Mouse (Mus musculus) 3T3-L1 (cell line): ENCODE measurements around the gene Eif3c.

ENCODE experiments used
- DNase-seq: peaks from one replicate; pipeline ENCODE4 v3.0.0-alpha.2; 2015; ENCODE audit warnings: low read depth, low spot score

The Eif3c gene

DNA sequence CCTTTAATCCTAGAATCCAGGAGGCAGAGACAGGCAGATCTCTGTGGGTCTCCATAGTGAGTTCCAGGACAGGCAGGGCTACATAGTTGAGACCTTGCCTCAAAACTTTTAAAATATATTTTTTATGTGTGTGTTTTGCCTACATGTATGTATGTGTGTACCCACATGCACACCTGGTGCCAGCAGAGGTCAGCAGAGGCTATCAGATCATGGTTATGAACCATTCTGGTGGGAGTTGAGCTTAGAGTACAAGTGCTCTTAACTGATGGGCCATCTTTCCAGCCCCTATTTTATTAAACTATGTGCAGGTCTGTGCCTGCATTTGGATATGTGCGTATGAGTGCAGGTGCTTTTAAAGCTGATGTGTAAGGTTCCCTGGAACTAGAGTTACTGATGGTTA lies 11.4 kb downstream of the Eif3c start:
- no peak for DNase-seq

DNA sequence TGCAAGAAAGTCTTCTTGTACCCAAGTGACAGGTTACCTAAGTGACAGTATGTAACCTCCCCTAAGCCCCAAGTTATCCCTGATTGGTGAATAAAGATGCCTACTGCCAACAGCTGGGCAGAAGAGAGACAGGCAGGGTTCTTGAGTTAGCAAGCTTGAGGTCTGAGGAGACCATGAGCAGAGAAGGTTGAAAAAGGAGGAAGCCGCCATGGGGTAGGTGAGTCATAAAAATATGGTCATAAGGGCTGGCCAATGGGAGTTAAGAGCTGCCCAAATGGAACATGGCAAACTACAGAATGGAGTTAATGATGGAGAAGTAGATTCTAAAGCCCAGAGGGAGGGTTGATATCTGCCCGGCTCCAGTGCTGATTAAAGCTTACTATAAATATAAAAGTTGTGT lies 20.6 kb downstream of the Eif3c start:
- DNase-seq = no peak

DNA sequence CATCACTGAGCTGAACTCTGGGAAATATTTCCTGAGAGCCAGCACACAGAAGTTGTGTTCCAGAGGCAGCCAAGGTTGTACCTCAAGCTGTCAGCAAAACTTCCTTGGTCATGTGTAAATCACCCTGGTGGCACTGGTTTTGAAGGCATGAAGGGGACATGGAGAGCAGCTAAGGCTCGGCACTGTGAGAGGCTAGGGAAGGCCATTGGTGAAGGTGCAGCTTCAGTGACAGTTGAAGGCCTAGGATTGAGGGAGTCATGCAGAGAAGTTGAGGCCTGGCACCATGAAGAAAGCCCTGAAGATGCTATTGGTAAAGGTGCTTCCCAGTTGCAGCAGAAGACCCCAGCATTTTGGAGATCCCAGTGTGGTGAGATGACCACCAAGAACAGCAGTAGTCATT lies 24.6 kb downstream of the Eif3c start:
- DNase-seq = no peak

DNA sequence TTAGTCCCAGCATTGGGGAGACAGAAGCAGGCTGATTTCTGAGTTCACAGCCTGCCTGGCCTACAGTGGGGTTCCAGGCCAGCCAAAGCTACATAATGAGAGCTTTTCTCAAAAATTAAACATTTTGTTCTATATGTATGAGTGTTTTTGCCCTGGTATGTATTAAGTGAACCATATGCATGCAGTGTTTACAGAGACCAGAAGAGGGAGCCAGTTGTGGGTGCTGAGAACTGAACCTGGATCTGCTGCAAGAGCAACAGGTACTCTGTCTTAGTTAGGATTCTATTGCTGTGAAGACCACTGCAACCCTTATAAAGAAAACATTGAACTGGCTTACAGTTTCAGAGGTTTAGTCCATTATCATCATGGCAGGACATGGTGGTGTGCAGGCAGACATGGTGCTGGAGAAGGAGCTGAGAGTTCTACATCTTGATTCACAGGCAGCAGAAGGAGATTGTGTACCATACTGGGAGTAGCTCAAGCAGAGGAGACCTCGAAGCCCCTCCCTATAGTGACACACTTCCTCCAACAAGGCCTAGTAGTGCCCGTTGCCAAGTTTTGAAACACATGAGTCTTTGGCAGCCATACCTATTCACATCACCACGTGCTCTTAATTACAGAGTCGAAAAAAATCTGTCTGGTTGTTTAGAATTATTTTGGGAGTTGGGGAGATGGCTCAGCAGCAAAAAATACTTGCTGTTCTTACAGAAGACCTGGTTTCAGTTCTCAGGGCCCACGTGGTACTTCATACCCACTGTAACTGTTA lies 28.2 kb downstream of the Eif3c start:
- peak; percentile 55 for DNase-seq

DNA sequence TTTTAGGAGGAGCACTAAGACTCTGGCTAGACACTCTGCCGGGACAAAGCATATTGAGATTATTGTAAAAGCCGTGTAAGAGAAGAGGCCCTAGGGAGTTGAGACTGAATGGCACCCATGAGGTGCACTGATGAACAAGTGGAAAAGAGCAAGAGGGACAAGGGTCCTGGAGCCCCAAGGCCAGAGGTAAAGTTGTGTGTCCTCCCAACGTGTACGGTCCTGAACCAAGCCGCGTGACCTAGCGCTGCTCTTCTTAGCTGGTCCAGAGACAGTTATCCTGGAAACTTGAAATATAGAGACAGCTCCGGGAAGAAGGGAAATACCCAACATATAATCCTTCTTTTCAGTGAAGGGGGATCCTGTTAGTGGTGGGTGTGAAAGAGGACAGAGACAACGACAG lies 29.7 kb downstream of the Eif3c start:
- DNase-seq = no peak

DNA sequence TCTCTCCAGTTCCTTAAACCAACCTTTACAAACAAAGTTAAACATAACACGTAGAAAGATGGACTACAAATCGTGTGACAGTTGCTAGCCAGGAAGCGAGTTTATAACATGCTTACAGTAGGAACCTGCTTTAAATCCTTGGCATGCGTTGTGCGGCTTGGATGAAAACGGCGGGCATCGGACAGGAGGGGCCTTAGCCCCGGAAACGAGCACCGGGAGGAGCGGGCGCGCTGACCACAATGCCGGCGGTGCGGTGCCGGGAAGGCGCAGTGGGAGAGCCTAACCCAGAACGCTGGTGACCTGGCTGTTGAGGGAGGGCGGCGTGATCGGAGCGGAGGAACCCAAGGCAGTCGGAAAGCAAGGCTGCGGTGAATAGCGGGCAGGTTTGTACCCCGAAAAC lies 30.4 kb downstream of the Eif3c start:
- DNase-seq = no peak

DNA sequence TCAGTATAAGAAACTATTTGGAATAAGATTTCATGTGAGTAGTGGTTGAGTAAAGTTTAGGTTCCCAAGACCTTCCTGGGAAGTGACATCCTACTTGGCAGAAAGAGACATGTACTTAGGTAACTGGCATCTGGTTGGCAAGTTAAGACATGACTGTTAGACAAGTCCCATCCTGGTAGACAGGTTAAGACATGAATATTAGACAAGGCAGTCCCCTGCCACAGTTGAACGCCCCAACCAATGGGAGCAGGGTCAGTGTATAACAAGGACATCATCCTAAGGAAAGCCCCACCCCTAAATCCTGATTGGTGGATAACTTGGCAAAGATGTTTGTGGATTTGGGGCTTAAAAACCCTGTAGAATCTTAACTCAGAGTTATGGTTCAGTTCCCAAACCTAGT lies 32.8 kb downstream of the Eif3c start:
- no peak for DNase-seq

DNA sequence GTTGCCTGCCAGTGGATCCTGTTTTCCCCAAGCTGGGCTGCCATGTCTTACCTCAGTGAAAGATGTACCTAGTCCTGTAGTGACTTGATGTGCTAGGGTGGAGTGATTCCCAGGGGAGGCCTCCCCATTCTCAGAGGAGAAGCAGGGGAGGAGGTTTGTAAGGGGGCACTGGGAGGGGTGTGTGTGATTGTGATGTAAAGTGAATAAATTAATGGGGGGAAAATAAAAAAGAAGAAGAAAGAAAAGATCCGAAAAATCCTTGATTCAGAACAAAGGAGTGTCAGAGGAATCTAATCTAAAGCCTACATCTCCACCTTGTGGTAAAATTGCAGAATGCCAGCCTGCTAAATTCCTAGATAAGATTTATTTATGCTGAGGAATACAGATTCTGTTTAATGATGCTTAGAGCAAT lies 38.0 kb downstream of the Eif3c start:
- peak; percentile 74 for DNase-seq

DNA sequence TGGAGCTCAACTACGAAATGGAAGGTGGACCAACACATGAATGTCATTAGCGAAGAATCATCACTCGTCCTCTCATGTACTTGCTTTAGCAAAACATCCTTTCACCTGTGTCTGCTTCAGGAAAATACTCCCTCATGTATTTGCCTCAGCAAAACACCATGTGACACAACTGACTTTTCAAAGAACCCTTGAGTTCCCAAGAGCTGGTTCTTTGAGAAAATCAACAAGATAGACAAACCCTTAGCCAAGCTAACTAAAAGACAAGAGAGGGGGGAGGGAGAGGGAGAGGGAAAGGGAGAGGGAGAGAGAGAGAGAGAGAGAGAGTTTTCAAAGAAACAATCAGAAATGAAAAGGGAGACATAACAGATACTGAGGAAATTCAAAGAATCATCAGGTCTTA lies 42.9 kb downstream of the Eif3c start:
- no peak for DNase-seq

DNA sequence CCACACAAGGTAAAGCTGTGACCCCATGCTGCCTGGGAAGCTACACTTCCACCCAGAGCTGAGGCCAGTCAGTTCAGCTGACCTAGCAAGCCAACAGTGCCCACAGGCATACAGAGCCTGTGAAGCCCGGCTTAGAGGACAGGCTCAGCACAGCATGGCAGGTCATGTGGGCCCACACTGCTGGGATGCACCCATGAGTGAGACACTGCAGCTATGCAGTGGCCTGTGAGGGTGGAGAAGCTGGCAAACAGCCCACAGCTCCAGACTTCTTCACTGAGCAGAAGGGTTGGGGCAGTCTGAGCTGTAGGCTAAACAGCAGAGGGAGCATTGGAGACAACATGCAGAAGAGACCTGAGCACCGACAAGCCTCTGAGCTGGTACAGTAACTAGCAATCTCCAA lies 46.7 kb downstream of the Eif3c start:
- DNase-seq = peak; percentile 40

DNA sequence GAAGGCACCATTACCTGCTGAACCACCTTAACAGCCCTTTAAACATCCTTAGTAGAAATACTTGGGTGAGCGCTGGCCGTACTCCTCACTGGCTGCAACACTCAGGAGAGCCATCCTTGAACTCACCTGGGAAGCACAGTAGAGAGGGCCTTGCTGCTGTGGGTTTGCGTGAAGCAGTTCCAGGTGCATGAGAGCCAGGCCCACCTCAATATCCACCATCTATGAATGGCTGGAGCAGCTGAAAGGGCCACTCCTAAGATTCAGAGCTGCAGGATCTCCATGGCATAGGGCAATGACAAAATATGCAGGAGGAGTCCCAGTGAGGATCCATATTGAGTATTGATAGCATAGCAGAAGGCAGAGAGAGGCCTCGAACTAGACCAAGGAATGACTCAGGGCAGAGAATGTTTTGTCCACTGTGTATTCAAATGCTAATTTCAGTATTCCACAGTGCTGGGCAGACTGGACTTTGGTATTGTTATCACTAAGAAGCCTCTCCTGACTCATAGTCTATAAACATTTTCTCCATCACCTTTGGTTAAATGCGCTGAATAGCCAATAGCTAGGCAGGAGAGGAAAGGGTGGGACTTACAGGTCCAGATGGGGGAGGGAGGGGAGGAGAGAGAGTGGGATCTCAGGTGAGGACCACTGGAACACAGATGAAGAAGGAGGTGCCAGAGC lies 47.8 kb downstream of the Eif3c start:
- DNase-seq = no peak

DNA sequence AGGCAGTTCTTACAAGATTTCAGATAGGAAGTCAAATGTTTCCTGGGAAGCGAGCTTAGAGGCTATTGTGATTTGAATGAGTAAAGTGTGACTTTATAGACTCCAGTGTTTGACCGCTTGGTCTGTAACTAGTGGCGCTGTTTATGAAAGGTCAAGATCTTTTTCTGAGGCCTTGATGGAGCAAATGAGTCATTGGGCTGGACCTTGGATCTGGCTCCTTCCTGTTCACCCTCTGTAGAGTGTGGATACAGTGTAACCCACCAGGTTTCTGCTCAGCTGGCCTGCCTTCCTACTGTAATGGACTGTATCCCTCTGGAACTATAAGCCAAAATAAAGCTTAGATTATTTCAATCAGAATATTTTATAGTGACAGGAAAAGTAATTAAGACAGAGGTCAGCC lies 54.9 kb downstream of the Eif3c start:
- peak; percentile 69 for DNase-seq

DNA sequence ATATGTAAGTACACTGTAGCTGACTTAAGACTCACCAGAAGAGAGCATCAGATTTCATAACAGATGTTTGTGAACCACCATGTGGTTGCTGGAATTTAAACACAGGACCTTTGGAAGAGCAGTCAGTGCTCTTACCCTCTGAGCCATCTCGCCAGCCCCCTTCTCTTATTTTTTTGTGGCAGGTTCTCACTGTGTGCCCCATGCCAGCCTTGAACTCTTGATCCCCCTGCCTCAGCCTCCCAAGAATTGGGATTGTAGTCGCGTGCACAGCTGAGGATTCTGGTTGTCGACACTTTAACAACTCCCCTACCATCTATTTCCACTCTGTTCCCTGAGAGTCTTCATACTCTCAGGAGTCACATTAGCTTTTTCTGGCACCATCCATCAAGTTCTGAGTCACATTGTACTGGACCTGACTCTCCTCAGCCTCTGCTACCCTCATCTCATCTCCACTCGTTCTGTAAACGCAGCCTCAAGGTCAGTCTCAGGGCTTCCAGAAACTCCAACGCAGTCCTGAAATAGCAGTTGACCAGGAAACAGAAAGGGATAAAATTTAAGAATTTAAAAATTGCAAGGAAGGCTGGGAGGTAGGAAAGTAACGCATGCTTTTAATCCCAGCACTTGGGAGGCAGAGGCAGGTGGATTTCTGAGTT lies 59.0 kb downstream of the Eif3c start:
- DNase-seq = no peak

DNA sequence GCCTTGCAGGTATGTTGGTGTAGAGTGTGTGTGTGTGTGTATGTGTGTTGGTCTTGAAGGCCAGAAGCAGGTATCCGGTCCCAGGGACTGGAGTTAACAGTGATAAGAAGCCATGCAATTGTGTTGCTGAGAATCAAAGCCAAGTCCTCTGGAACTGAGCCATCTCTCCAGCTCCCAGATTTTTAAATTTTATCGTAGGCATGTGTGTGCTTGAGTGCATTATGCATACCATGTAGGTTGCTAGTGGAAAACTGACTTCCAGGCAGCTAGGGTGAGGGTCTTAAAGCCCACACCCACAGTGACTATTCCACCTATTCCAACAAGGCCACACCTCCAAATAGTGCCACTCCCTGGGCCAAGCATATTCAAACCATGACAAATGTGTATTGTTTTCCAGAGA lies 61.3 kb downstream of the Eif3c start:
- no peak for DNase-seq

DNA sequence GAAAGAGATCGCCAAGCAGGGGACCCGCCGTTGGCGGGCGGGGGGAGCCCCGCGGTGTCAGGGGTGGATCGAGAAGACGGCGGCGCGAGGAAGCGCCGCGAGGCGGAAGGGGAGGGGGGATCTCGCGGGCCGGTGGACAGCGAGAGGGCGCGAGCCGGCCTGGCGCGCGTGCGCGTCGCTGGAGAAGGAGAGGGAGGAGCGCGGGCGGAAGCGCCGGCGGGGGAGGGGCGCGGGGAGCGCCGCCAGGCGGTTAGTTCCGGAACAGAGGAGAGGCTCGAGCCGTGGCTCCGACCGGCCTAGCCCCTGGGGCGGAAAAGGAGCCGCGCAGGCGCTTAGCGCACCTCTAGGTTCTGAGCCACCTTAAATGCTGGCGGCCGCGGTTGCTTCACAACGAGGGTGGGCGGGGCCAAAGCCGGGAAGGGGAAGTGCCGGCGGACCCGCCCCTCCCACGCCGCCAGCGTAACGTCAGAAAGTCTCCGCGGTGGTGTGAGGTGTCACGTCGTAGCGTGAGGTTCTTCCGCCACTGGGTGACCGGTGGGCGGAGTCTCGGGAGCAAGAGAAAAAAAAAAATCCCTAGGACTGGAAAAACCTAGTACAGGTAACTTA lies 62.8 kb downstream of the Eif3c start, which contains the start of gene Atxn2l:
Atxn2l (minus strand) TSS at position 165 of the 606 bp plus-strand sequence.
- peak; percentile 96 for DNase-seq

DNA sequence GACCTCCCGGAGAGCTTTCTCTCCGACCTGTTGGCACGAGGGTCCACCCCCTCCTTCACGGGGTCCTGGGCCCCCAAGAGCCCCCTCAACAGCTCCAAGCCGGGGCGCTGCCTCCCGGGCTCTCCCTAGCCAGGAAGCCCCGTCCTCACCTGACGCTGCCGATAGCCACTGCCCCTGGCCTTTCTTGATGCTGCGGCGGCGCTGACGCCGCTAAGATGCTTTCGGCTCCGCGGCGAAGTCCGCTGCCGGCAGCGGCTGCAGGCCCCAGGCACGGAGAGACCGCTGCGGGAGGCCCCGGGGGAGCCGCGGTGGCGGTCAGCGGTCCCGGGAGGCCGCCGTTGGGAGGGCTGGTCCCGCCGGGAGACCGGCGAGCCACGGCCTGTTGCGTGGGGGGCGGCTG lies 63.5 kb downstream of the Eif3c start:
- DNase-seq = no peak

DNA sequence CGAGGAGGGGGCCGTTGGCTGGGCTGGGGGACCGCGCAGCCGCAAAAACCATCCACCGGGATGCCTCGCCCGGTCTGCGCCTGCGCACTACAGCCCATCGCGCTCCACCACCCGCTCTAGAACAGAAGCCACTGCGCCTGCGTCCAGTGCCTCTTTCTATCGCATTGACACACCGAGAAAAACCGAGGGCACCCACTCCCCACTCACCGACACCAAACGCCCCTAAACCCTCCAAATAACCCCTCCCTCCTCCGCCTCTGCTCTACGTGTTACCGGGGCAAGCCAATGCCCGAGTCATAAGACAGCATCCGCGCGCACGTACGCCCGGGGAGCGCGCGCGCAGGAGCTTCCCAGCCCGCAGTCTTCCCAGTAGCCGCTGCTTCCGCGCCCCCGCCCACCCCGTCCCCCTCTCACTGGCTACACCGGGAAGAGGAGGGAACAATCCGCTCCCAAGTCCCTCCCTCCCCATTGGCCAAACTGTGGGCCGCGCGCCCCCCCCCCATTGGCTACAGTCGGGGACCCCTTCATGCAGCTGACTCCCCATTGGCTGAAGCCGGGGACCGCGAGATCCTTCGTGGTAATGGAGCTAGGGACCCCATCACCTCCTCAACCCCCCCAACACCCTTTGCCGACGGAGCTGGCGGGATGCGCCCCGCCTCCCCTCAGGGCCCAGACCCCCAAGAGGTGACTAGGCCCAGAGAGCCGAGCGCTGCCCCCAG lies 64.0 kb downstream of the Eif3c start:
- peak; percentile 94 for DNase-seq

DNA sequence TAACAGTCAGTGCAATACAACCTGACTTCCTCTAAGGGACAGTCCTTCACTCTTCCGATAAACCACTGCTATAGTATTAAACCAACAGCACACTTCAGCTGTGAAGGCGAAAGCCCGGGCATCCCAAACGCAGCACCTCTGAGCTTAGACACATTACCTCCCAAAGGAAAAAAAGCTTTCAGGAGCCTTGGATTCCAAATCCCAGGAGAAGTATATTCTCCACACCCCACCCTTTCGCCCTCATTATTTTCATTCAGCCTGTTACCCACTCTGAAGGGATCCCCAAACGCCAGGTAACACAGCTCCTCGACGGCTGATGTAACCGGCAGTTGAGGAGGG lies 64.6 kb downstream of the Eif3c start:
- no peak for DNase-seq

DNA sequence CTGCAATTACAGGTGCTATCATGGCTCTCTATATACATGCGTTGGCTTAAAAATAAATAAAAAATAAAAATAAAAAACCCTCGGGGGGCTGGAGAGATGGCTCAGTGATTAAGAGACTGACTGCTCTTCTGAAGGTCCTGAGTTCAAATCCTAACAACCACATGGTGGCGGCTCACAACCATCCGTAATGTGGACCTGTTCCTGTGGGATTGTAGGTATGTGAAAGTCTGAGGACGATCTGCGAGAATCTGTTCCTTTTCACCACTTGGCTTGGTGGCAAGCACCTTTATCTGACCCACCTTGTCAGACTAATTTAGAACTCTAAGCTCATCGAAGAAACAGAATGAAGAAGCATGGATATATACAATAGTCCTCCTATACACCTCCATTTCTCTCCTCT lies 66.8 kb downstream of the Eif3c start:
- DNase-seq = no peak

DNA sequence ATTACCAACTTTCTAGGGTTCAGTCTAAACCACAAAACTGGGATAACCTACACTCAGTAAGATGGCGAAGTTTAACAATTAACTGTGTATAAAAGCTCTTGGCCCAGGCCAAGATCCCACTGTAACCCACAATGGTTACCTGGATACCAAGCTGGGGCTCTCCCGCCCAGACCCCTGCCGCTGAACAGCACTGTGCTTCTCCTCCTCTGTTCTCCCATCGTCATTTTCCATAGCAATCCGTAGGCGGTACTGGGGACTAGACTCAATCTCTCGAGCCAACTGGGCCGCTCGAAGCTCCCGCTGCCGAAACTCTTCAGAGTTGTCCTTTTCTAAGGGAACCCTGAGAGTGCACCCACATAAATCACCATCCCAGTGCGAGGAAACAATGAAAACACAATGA lies 68.2 kb downstream of the Eif3c start:
- no peak for DNase-seq

DNA sequence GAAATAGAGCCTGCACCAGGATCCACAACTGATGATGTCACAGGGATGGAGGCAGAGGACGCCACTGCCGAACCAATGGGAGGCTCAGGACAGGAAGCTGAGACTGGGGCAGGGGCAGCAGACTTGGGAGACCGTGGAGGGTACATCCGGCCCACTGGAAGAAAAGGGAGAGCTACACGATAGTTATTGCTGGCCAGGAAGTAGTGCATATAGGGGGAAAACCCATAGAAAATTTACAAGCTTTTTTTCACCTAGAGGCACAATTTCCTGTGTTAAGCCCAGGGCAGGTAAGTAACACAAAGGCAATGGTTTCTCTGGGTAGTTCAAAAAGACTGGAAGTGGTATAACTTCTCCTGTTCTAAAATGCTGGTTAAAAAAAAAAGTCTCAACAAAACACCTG lies 69.7 kb downstream of the Eif3c start:
- DNase-seq = no peak
